Mouse (Mus musculus): ENCODE results near the gene Twf2. TPM values are rescaled to one million over a fixed set of nuclear protein-coding genes. Genes with fewer than 3 reads are reported as not detected.

Gene Twf2
- total and polyA plus RNA-seq, 3 experiments, result 182 to 251 (median 219) TPM

DNA sequence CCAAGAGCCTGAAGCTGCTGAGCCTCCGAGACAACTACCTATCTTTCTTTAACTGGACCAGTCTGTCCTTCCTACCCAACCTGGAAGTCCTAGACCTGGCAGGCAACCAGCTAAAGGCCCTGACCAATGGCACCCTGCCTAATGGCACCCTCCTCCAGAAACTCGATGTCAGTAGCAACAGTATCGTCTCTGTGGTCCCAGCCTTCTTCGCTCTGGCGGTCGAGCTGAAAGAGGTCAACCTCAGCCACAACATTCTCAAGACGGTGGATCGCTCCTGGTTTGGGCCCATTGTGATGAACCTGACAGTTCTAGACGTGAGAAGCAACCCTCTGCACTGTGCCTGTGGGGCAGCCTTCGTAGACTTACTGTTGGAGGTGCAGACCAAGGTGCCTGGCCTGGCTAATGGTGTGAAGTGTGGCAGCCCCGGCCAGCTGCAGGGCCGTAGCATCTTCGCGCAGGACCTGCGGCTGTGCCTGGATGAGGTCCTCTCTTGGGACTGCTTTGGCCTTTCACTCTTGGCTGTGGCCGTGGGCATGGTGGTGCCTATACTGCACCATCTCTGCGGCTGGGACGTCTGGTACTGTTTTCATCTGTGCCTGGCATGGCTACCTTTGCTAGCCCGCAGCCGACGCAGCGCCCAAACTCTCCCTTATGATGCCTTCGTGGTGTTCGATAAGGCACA, 22.7 kb downstream of the Twf2 start:
- no peaks in the 10 kb centered on the region for H3K79me2 ChIP-seq (replicated peaks; ENCODE audit: control insufficient read depth, insufficient read depth, low read length)
- peak overlapping the region; percentile 29 for H3K4me3 ChIP-seq
- no peaks in the 10 kb centered on the region for H3K36me3 ChIP-seq (ENCODE audit: control insufficient read depth, insufficient read depth, low read length)
- peaks cover 9% of the 10 kb centered on the region for H3K4me1 ChIP-seq (ENCODE audit: control insufficient read depth, insufficient read depth, low read length)
- H3K27ac ChIP-seq, result peak overlapping the region; percentile 39
- 60% methylated on average over 24 of the region's 24 CpGs for WGBS
- peak overlapping the region; percentile 30 for H3K9ac ChIP-seq (ENCODE audit: low read depth, low read length)
- intact Hi-C loops (cut with DNase I), result no loop called here
- DNase-seq, result no peak
- H3K27me3 ChIP-seq (ENCODE audit: control insufficient read depth, insufficient read depth, low read length), result no peaks in the 10 kb centered on the region
- TF ChIP-seq EP300 (IDR thresholded peaks at IDR 0.05; ENCODE audit: insufficient read depth, low read depth, low read length) (no peak), POLR2A (IDR thresholded peaks at IDR 0.05; ENCODE audit: insufficient read depth, low read depth, low read length) (no peak), CTCF (IDR thresholded peaks at IDR 0.05) (no peak)

- Histone ChIP-seq H3K79me2 (replicated peaks; ENCODE audit: control insufficient read depth, insufficient read depth, low read length) (no peaks in the 10 kb centered on the region), H3K9ac (ENCODE audit: low read depth, low read length) (peak overlapping the region; percentile 30), H3K4me1 (ENCODE audit: control insufficient read depth, insufficient read depth, low read length) (peaks cover 9% of the 10 kb centered on the region), H3K27ac (peak overlapping the region; percentile 39), H3K36me3 (ENCODE audit: control insufficient read depth, insufficient read depth, low read length) (no peaks in the 10 kb centered on the region), H3K4me3 (peak overlapping the region; percentile 29), H3K27me3 (ENCODE audit: control insufficient read depth, insufficient read depth, low read length) (no peaks in the 10 kb centered on the region)
- TF ChIP-seq EP300 (IDR thresholded peaks at IDR 0.05; ENCODE audit: insufficient read depth, low read depth, low read length), result no peak
- TF ChIP-seq POLR2A (IDR thresholded peaks at IDR 0.05; ENCODE audit: insufficient read depth, low read depth, low read length), result no peak
- TF ChIP-seq CTCF (IDR thresholded peaks at IDR 0.05), result peak; percentile 52
- peak; percentile 67 to 72 for DNase-seq
- intact Hi-C loops (cut with DNase I), result no loop called here
- WGBS, result 7% methylated on average over 34 of the region's 34 CpGs
Observed at GRCm38 (mm10) chr9:106226151-106226682, 23.3 kb downstream of the Twf2 start.

GRCm38 (mm10) chr9:106227790-106228429, 25.0 kb downstream of the Twf2 start:
- TF ChIP-seq EP300 (IDR thresholded peaks at IDR 0.05; ENCODE audit: insufficient read depth, low read depth, low read length), result no peak
- no peak for TF ChIP-seq CTCF (IDR thresholded peaks at IDR 0.05)
- TF ChIP-seq POLR2A (IDR thresholded peaks at IDR 0.05; ENCODE audit: insufficient read depth, low read depth, low read length), result no peak
- no peak overlapping the region for H3K4me3 ChIP-seq
- intact Hi-C loops (cut with DNase I), result no loop called here
- WGBS, result 27% methylated on average over 8 of the region's 8 CpGs
- no peak overlapping the region for H3K9ac ChIP-seq (ENCODE audit: low read depth, low read length)
- no peaks in the 10 kb centered on the region for H3K27me3 ChIP-seq (ENCODE audit: control insufficient read depth, insufficient read depth, low read length)
- H3K79me2 ChIP-seq (replicated peaks; ENCODE audit: control insufficient read depth, insufficient read depth, low read length), result no peaks in the 10 kb centered on the region
- peaks cover 12% of the 10 kb centered on the region for H3K4me1 ChIP-seq (ENCODE audit: control insufficient read depth, insufficient read depth, low read length)
- no peaks in the 10 kb centered on the region for H3K36me3 ChIP-seq (ENCODE audit: control insufficient read depth, insufficient read depth, low read length)
- no peak for DNase-seq
- 0 out of 2 replicates have a peak overlapping the region, but pooled peaks have one; percentile 9 for H3K27ac ChIP-seq

DNA sequence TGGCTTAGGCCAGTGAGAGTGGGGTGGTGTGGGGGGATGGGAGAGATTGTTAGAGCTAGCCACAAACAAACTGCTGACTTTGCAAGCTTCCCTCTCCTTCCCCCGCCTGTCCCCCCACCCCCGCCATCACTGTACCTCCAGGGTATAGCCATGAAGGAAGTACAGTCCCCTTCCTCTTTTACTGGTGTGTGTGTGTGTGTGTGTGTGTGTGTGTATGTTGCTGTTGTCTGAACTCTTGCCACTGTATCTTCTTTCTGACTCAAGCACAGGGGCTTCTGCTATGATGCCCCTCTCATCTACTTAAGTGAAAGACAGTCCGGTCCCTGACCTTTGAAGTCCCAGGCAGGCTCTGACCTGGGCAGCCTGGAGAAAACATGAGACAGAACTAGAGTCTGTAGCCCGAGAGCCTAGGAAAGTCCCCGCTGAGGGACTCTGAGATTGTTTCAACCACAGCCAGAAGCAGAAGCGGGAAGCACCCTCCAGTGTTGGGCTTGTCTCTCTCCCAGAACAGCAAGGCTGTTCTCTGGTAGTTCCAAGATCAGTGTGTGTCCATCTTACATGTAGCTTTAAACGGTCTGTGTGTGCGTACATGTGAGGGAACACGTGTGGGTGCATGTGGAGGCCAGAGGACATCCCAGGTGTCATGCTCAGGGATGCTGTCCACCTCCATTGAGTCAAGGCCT, 27.3 kb downstream of the Twf2 start:
- H3K27ac ChIP-seq, result no peak overlapping the region
- H3K9ac ChIP-seq (ENCODE audit: low read depth, low read length), result no peak overlapping the region
- H3K4me3 ChIP-seq, result no peak overlapping the region
- H3K79me2 ChIP-seq (replicated peaks; ENCODE audit: control insufficient read depth, insufficient read depth, low read length), result no peaks in the 10 kb centered on the region
- intact Hi-C loops (cut with DNase I), result no loop called here
- H3K27me3 ChIP-seq (ENCODE audit: control insufficient read depth, insufficient read depth, low read length), result no peaks in the 10 kb centered on the region
- no peak for DNase-seq
- TF ChIP-seq EP300 (IDR thresholded peaks at IDR 0.05; ENCODE audit: insufficient read depth, low read depth, low read length) (no peak), CTCF (IDR thresholded peaks at IDR 0.05) (no peak), POLR2A (IDR thresholded peaks at IDR 0.05; ENCODE audit: insufficient read depth, low read depth, low read length) (no peak)
- 69% methylated on average over 9 of the region's 9 CpGs for WGBS
- H3K4me1 ChIP-seq (ENCODE audit: control insufficient read depth, insufficient read depth, low read length), result peaks cover 12% of the 10 kb centered on the region
- H3K36me3 ChIP-seq (ENCODE audit: control insufficient read depth, insufficient read depth, low read length), result no peaks in the 10 kb centered on the region; the same call in 1 of the 2 replicates

DNA sequence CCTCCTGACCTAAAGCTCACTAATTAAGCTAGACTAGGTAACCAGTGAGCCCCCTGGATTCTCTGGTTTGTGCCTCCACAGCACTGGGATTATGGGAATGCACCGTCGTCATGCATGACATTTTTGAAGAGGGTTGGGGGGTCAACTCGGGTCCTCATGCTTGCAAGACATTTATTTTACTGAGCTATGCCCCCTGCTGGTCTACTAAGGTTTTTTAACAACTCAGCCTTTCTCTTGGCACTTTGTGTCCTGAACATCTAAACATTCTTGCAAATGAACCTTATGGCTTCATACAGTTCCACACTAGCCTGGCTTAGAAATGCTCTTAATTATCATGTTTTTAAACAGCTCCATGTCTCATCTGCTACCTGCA, 27.8 kb downstream of the Twf2 start:
- no peak for DNase-seq
- Histone ChIP-seq H3K4me1 (ENCODE audit: control insufficient read depth, insufficient read depth, low read length) (peaks cover 10% of the 10 kb centered on the region), H3K27me3 (ENCODE audit: control insufficient read depth, insufficient read depth, low read length) (no peaks in the 10 kb centered on the region), H3K79me2 (replicated peaks; ENCODE audit: control insufficient read depth, insufficient read depth, low read length) (no peaks in the 10 kb centered on the region), H3K36me3 (ENCODE audit: control insufficient read depth, insufficient read depth, low read length) (no peaks in the 10 kb centered on the region; the same call in 1 of the 2 replicates), H3K27ac (no peak overlapping the region), H3K9ac (ENCODE audit: low read depth, low read length) (no peak overlapping the region), H3K4me3 (no peak overlapping the region)
- WGBS, result 42% methylated on average over 3 of the region's 3 CpGs
- TF ChIP-seq CTCF (IDR thresholded peaks at IDR 0.05) (peak; percentile 55), POLR2A (IDR thresholded peaks at IDR 0.05; ENCODE audit: insufficient read depth, low read depth, low read length) (no peak)
- intact Hi-C loops (cut with DNase I), result no loop called here
